Mouse (Mus musculus) activated CD4-positive, CD25-positive, alpha-beta regulatory T cell, adult 4 months (primary cell): ENCODE measurements around the gene Pacsin1. TPM values are rescaled to one million over a fixed set of nuclear protein-coding genes. Genes with fewer than 3 reads are reported as not detected.
"Not testable (repeated sequence)": the region's sequence is repeated elsewhere in the genome, so short reads cannot be mapped to it uniquely, and the experiment has no call there.

ENCODE experiments used
- ATAC-seq: one replicate; pipeline ENCODE4 v1.8.0; 2017
- polyA plus RNA-seq, 2 experiments: library from polyadenylated mRNA; unstranded; fragments of 100-300 nt; shearing (Covaris generic); gene quantifications; one replicate each; pipeline ENCODE4 v1.2.1; 2017

The Pacsin1 gene
- 10 to 100 TPM; 26.9 to 41.1 TPM for polyA plus RNA-seq

DNA sequence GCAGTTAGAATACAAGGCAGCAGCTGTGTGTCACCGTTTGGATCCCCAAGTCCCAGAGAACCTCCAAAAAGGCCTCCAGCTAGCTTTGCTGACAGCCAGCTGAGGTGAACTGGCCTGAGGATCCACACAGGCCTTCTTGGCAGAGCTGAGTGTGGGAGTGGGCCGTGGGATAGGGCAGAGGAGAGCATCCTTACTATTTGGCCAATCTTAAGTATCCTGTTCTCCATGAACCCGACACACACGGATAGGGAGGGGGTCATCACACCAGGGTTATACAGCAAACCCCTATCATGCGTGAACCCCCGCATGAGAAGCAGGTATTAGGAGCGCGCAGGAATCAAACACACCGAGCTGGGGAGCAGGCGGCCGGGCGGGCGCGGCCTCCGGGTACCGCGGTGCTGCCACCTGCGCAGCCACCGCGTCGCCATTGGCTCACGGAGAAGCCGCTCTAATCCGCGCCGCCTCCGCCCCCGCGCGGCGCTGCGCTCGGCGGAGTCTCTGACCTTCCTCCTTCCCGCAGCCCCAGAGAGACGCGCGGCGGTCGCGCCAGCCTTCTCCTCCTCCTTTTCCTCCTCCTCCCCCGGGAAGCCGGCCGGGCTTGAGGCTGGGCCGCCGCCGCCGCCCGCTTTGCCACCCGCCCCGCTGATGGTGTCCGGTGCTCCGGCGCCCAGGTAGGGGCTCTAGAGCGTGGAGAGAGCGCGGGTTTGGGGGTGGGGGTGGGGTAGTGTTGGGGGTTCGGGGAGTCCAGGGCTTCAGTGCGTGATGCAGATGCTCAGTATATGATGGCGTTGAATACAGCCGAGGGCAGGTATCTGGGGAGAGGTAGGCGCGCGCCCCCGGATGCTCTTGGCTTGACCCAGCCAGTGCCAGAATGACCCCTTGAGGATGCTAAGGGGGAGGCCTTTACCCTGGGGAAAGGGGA, at the start of gene Pacsin1:
Gene Pacsin1 (plus strand): TSS at position 421 of the 922 bp plus-strand sequence.
- peak; percentile 77 for ATAC-seq

DNA sequence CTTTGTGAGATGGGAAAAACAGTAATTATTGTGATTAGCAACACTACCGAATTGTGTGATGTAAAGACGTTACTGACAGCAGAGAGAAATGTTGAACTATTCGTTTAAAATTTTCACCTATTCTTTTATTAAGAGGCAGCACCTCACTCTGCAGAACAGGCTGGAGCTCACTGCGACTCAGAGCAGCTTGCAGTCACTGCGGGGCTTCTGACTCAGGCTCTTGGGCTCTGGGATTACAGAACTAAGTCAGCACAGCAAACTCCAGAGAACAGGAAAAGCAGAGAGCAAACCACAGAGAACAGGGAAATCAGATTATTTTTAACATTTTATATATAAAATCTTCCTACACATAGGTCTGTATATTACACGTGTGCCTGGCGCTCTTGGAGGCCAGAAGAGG, 45.7 kb upstream of the Pacsin1 start:
- no peak for ATAC-seq

DNA sequence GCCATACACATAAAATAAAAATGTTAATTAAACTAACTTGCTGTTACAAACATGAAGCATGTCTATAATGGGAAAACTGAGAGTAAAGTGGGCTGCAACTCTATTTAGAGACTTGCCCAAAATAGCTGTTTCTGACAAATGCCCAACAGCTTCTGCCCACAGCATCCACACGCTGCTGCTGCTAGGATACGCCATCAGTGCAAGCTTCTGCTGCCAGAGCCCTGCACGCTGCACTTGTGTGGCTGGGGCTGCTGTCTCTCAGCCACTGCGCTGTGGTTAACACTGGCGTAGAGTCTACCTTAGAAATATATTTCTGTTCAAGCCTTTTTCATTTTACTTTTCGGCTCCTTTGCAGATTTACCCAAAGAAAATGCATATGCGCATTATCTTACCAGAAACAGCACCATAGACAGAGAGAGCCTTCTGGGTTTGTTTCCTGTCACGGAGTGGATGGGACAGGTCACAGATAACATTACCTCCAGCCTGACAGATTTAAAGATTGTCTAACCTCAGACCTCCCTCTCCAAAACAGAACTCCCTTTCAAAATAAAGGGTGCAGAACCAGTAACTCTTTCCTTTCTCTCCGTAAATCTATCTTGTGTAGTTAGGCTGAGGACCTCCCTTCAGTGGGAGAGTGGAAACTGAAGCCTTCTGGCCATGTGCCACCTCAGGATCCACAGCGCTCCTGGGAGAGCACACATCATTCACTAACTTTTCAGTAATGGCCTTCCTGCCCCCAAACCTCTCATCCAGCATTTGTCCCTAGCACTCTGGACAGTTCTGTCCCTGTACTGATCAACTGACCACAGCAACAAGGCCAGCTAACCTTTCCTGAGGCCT, 44.4 kb upstream of the Pacsin1 start:
- no peak for ATAC-seq

DNA sequence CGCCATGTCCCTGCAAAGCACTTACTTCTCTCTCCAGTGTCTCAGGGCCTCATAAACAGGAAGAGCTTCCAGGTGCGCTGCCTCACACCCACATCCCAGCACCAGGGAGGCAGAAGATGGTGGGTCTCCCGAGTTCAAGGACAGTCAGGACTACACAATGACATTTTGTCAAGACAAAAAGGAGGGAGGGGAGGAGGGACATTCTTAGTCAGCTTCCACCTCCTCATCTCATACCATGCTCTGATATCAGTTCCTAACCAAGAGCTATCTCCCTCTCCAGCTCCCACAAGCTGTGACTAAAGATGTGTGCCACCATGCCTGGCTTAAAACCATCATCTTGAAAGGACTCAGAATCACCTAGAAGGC, 43.8 kb upstream of the Pacsin1 start:
- no peak for ATAC-seq

DNA sequence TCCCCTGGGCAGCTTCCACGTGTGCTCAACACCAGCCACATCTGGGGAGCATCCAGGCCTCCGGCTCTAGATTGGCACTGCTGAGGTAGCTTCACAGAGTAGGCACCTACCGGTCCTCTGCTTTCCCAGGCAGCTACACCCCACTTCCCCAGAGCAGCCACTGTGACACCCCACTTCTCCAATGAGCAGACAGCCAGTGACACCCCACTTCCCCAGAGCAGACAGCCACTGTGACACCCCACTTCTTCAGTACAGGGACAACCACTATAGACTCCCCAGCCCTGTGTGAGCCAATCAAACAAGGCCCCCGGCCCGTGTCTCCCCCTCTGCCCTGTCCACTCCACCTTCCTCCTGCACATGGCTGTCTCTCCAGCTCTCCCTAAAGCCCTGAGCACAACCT, 43.3 kb upstream of the Pacsin1 start:
- ATAC-seq = no peak

DNA sequence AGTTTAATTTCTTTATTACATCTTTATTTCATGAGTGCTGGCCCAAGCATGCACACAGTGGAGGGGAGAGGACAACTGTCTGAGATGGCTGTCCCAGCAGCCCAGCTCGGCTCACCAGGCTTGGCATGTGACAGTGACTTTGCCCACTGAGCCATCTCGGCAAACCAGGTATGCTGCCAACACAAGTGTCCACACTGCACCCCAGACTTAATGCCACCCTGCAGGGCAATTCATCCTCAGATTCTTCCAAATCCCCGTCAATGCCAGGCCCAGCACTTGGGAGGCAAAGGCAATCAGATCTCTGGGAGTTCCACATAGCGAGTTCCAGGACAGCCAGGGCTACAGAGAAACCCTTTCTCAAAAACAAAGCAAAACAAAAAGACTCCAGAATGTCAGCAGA, 42.3 kb upstream of the Pacsin1 start:
- ATAC-seq = no peak

DNA sequence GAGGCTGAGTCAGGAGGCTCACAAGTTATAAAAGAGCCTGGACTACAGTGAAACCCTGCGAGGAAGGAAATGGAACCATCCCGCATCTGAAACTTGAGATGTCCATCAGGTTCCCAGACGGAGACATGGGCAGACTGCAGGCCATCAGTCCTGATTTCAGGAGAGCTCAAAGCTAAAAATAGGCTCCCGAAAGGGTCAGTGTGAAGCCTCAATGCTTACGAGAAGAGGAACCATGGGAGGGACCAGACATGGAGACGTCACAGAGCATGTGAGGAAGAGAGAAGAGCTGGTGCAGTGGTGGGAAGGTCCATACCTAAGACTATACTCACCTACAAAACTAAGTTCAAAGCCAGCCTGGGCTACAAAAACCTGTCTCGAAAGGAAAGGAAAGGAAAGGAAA, 39.9 kb upstream of the Pacsin1 start:
- ATAC-seq = no peak

DNA sequence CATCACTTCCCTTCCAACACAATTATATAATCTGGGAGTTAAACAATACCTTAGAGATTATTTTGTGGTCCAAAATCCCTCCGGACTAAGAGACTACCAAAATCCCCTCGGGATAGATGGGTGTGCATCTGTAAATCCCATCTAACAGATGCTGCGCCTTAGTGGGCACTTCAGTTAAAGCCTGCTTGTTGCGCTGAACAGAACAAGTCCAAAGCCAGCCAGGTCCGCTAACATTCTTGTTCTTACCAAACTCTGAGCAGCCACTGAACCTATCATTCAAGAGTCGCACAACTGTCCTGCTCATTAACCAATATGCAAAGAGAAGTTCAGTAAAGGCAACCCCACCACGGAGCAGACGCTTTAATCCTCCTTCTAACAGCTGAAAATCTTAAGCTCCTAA, 34.1 kb upstream of the Pacsin1 start:
- ATAC-seq = no peak

DNA sequence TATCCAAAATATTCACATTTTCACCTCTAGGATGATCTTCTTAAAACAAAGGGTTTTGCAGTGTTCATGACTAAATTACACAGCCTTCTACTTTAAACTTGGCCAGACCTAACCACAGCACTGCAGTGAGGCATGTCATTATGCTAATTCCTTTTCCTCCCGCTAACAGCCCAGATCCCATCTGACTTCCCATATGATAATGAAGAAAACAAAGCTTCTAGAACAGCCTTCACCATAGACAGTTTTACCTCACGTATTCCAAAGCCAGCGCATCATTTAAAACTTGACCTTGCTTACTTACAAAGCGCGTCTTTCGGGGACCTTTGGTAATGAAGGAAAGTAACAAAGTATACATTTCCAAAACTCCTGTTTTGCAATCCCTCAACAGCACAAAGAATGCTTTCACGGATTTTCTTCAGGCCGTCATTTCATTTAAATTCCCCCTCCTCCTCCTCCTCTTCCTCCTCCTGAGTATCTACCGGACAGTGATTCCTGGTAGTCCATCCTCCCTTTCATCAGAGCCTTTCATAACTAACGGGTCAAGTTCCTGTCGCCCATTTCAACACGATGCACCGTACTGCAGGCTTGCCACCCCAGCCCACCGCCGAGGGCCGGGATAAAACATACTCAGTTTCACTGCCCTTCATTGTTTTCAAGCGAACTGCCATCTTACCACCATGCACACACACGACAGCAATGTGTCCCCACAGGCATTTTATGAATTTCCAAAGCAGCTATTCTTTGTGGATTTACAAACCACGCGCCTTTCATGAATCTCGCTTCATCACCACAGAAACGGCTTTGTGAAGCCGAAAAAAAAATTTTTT, 33.4 kb upstream of the Pacsin1 start:
- ATAC-seq = no peak

DNA sequence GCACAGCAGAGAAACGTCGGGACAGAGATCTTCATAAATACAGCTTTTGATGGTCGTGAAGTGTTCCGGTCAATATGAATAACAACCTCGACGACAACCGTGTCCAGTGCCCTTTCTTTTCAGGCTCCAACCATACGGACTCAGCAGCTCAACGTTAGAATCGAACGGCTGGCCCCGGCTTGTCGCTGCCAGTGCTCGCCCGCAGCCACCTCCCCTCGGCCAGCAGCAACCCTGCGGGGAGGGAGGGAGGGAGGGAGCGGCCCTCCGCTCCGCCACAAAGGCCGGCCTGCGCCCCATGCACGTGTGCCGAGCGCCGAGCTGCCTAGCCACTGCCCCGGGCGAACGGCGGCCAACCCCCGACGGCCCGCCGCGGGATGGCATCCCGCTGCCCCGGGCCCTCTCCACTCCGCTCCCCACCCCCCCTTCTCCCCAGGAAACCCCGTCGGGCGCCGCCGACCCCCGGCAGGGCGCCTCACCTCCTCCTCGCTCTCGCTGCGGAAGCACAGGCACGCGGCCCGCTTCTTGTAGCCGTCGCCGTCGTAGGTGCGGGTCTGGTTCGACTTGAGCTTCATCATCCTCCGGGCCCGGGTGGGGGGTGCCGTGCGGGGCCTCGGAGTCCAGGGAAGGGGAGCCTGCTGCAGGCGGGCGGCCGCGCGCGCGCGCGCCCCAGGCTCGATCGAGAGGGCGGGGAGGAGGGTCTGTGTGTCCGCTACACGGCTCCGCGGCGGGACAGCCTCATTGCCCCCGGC, 32.5 kb upstream of the Pacsin1 start:
- peak; percentile 26 for ATAC-seq

DNA sequence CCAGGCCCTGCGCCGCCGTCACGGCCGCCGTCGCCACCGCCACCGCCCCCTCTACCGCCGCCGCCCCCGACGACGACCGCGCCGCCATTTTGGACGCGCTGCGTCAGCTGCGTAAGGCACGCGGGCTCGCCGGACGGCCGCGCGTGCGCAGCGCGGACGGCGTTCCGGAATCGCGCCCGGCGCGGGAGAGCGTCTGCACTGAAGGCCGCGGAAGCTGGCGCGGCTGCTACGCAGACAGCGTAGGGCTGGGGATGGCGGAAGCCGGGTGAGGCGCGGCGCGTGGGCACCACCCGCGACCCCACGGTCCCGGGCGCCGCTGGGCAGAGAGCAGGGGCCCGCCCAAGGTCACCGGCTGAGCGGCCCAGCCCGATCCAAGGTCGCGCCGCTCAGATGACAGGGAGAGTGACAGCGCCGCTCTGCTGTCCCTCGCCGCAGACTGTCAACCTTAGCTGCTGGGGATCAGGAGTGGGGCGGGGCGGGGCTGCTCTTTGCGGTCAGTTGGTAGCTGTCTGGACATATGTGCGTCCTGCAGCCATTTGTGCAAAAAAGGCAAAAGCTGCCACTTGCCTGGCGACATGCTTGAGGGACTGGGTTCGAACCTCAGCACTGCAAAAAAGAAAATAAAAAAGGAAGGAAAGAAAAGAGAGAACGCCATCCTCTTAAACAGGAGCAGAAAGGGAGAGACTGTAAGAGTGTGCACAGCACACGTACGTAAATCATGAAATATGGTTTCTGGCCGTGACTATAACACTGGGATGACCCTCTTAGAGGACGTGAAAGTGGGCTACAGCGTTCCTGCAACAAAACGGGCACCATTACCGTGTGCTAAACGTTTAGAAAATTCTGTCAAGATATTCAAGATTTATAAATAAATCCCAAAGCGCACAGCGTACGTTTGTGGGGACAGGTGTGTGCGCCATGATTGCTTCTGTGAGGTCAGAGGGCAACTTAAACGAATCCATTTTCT, 31.7 kb upstream of the Pacsin1 start, which contains the start of gene Nudt3:
Gene Nudt3 (minus strand): TSS at position 136 of the 967 bp plus-strand sequence.
- peak; percentile 86 for ATAC-seq

DNA sequence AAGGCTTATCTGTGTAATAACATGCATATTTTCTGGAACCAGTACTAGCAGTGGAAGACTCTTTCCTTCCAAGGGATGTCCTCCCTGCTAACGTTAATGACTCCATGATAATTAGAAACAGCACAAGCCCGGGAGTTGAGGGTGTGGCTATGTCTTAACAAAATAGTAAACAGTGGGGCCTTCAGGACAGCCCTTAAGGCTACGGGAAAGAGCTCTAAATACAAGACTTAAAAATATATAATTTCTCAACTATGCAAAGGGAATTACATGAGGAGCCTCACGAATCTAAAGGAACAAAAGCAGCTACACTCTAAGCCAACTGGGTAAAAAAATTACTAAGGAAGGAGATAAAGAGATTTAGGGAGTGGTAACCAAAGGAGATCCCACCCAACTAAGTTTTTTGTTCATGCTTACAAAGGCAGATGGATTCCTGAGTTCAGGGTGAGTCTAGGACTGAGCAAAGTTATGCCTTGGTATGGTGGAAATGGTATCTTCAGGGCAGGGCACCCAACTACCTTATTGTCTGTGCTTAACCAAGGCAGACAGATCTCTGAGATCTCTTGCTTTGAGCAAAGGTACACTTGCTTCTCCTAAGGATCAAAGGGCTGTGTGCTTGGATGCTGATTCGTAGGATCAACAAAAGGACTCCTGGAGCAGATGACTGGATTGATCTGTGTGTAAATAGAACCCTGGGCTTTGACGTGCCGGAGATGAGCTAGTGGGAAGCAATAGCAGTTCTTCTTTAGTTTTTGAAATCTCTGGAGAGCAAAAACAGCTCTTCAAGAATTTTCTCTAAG, 29.7 kb upstream of the Pacsin1 start:
- ATAC-seq = no peak

DNA sequence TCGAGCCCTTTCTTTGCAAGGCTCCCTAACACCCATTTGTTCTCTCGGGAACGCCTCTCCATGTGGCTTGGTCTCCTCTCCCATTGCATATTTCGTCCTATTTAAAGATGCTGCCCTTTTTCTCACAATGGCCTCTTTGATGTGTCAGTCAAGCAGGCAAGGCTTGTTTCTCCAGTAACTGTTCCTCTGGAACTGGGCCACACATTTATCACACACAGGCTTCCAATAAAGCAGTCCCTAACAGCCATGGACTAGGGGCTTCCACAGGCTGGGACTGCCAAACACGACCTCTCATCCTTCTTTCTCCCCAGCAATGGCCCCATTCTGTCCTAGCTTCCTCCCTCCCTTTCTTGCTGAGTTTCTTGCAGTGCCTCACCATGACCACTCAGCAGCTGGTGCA, 28.6 kb upstream of the Pacsin1 start:
- ATAC-seq = no peak

DNA sequence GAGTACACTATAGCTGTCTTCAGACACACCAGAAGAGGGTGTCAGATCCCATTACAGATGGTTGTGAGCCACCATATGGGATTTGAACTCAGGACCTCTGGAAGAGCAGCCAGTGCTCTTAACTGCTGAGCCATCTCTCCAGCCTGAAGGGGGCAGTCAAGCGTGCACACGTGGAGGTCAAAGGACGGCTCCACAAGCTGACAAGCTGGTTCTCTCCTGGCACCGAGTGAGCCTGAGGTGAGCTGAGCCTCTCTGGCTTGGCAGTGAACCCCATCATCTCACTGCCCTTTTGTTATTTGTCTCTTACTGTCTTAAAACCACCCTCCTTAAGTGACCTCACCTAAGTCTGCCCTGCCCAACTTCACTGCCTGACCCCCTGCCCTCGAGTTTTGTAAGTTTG, 27.9 kb upstream of the Pacsin1 start:
- no peak for ATAC-seq

DNA sequence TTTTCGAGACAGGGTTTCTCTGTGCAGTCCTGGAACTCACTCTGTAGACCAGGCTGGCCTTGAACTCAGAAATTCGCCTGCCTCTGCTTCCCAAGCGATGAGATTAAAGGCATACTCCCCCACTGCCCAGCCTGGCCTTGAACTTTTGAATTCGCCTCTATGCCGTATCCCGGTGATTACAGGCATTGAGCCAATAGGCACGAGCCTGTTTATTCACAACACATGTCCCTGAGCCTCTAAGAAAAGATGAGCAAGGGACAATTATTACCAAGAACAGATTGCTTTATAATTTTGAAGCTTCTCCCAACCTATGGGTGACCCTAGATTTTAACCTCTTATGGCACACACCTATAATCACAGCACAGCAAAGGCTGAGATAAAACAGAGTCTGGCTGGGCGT, 26.9 kb upstream of the Pacsin1 start:
- ATAC-seq = no peak

DNA sequence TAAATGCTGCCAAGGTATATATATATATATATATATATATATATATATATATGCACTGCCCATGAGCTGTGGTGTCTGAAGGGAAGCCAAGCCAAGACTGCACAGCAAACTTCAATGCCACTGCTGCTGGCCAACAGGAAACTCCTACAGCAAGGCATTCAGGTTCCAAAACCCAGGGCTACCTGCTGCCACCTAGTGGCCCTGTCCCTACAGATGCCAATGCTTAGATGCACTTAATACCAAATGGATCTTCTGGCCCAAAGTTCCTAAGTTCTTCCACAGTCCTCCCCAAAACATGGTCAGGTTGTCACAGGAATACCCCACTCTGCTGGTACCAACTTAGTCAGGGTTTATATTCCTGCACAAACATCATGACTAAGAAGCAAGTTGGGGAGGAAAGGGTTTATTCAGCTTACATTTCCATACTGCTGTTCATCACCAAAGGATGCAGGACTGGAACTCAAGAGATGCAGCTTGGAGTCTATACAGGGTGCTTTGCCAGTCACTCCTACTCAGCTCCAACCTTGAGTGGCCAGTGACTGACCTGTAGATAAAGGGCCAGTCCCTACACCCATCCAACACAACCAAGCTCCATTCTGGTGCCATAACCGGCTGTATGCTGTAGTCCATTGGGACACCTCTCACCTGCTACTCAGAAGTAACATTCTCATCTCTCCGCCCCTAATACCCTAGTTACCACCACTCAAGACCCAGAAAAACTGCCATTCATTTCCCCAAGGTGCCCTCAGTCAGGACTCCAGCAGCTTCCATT, 25.9 kb upstream of the Pacsin1 start:
- ATAC-seq = peak; percentile 68

DNA sequence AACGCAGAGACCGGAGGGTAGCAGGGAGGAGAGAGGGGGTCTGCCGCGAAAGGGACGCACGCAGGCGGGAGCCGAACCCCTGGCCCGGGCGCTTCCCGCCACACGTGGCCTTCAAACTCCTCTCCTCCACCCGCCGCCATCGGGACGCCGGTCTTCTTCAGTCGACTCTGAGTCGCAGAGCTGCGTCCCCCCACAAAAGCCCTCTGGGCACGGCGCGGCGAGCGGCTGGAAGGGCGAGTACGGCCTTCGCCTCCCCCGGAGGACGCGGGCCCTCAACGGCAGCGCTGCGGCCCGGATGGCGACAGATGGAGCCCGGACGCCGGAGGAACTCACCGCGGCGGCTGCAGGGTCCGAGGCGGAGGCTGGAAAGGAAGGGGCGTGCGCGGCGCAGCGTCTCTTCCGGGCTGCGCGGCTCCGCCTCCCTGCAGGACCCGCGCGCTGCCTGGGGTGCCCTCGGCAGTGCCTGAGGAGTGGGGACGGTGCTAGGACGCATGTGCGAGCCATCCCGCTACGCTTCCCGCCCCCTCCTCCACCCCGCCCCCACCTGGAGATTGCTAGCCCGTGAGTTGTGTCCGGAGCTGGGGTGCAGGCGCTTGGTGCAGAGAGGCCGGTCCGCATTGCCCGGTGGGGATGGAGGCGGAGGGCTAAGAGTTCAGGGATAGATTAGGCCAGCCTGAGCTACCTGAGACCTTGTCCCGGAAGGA, 20.3 kb upstream of the Pacsin1 start, which contains the start of gene RPS10-NUDT3:
Gene RPS10-NUDT3 (minus strand): TSS at position 352 of the 704 bp plus-strand sequence.
- peak; percentile 93 for ATAC-seq

DNA sequence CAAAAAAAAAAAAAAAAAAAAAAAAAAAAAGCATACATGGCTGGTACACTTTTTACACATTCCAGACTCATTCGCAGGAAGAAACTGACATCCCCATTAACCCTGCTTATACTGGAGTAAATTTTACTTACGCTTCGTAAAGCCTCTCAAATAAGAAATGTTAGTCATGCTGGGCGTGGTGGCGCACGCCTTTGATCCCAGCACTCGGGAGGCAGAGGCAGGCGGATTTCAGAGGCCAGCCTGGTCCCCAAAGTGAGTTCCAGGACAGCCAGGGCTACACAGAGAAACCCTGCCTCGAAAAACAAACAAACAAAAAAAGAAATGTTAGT, 19.8 kb upstream of the Pacsin1 start:
- not testable (repeated sequence) for ATAC-seq
